Mouse (Mus musculus) layer of hippocampus, postnatal 14 days (tissue): ENCODE measurements around the gene Cd63. TPM values are rescaled to one million over a fixed set of nuclear protein-coding genes. Genes with fewer than 3 reads are reported as not detected.

Source experiments
- DNase-seq, 2 experiments: peaks; one replicate each; pipeline ENCODE4 v3.0.0; 2021 to 2022; ENCODE audit warnings: low spot score in 2 of 2, mixed read lengths in 1 of 2
- total RNA-seq, 2 experiments: library from RNA; stranded (reverse); gene quantifications; 2 replicates each; pipeline ENCODE4 v1.2.3; 2021

The Cd63 gene
- total RNA-seq, 2 experiments from 2014 or later = 76.7 to 86.1 TPM

- DNase-seq = no peak
Observed at GRCm38 (mm10) chr10:128902409-128902988, 1.7 kb downstream of the Cd63 start.

DNA sequence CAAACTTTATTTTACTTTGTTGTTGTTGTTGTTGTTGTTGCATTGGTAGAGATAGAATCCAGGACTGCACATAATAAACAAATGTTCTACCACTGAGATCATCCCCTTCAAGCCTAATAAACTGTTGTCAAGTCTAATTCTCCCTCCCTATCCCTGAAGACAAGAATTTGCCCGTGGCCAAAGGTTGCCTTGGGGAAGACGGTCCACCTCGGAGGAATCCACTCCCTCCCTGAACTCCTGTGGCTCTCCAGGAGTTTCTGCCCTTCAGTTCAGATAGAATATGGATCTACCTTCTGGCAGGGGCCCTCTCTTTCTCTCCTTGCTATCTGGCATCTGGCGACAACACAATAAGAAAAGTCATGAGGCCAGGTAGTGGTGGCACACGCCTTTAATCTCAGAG lies 4.0 kb downstream of the Cd63 start:
- DNase-seq = no peak

GRCm38 (mm10) chr10:128908778-128909448 lies 8.1 kb downstream of the Cd63 start:
- DNase-seq = no peak

DNA sequence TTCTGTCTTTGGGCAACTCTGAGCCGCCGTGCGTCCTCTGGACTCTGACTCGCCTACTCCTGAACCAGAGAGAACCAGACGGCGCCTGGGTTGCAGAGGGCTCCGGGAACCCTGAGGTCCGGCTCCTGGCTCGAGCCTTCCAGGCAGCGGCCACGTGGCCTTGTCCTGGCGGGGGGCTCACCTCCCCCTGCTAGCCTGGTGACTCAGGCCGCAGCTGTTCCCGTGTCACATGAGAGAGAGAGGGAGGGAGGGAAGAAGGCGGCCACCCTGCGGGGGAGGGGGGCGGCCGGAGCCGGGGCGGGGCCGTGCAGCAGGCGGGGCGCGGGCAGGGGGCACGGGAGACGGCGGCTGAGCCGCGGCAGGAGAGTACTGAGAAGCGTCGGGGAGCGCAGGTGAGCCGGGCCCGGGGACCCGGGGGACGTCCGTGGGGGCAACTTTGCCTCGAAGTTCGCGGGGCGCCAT lies 8.8 kb downstream of the Cd63 start:
- peak; percentile 63 to 71 for DNase-seq

DNA sequence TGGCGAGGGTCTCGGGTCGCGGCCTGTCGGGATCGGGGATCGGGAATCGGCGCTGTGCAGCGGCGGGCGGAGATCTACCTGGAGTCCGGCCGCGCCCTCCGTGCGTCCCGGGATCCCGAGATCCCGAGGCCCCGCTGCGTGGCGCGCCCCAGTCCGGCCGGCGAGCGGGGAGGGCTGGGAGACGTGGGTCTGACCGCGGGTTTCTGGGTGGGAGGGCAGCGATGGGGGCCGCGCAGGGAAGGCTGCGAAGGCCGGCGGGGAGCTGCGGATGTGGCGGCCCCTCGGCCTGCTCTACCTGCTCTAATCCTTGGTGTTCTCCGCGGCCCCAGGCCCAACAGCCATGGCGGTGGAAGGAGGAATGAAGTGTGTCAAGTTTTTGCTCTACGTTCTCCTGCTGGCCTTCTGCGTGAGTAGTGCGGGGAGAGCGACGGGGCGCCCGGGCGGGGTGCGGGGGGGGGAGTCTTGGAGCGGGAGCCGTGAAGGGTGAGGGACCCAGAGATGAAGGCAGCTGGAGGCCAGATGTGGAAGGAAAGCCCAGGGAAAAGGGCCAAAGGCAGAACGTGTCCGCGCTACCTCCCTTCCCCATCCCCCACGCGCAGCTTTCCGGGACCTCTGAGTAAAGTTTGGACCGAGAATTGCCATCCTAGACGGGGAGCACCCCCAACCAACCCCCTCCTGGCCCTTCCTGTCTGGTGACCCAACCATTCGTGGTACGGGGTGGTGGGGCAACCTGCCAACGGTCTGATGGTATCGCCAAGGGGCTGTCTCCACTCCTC lies 9.5 kb downstream of the Cd63 start:
- peak in 1 of 2 experiments; percentile 63 for DNase-seq

DNA sequence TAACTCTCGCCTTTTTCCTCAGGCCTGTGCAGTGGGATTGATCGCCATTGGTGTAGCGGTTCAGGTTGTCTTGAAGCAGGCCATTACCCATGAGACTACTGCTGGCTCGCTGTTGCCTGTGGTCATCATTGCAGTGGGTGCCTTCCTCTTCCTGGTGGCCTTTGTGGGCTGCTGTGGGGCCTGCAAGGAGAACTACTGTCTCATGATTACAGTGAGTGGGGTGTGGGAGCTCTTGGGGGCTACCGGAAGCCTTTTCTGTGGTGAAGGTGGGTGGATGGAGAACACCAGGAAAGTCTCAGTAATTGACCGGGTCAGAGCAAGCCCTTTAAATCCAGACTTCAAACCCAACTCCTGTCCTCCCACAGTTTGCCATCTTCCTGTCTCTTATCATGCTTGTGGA lies 10.6 kb downstream of the Cd63 start:
- DNase-seq = no peak

DNA sequence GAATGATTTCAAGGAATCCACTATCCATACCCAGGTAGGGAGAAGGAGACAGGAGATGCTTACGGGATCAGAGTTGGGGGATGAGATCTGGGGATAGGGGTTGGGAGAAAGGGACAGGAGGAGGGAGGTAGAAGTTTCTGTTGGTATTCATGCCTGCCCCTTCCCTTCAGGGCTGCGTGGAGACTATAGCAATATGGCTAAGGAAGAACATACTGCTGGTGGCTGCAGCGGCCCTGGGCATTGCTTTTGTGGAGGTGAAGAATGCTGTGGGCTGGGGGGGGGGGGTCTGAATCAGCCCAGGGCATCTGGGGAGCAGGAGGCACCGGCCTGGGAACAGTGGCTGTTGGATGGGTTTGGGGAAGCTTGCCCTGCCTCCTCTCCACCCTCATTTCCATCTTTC lies 11.5 kb downstream of the Cd63 start:
- DNase-seq = no peak

DNA sequence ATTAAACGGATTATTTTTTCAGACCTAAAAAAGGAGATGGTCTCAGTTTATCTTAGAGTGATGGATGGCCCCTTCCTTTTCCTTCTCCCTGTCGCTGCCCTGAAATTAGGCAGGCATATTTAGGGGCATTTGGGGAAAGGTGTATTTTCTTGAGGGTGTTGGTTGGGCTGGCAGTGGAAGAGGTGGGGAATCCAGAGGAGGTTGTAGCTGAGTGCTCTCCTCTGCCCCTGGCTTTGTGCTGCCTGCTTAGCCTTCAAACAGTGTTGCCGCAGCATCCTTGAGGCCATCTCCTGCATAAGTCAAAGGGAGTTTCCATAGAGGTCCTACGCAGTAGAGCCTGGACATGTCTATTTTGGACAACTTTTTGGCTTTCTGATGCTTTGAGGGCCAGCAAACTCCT lies 12.0 kb downstream of the Cd63 start:
- DNase-seq = no peak

- DNase-seq = peak; percentile 91 to 93
Observed at GRCm38 (mm10) chr10:128913219-128913618, 12.4 kb downstream of the Cd63 start.

DNA sequence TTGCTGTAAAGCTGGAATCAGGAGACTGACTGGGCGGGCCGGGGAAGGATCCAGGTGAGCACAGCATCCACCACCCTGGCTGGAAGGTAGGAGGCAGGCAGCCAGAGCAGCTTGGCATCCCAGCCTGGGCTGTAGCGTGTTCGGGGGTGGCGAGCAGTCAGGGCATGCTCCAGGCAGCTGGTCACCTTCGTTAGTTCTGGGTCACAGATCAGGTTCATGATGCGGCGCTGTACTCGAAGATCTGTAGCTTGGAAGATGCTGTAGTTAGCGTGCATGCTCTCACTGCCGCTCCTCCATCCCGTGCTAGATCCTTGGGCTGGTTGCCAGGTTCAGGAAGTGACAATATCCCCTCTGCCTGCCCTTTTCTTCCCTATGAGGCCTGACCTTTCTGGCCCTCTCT lies 12.9 kb downstream of the Cd63 start:
- DNase-seq = no peak

- DNase-seq = no peak
Observed at GRCm38 (mm10) chr10:128915550-128915949, 14.8 kb downstream of the Cd63 start.

- no peak for DNase-seq
Observed at GRCm38 (mm10) chr10:128916665-128917064, 15.9 kb downstream of the Cd63 start.

GRCm38 (mm10) chr10:128917400-128917799 lies 16.6 kb downstream of the Cd63 start:
- DNase-seq = no peak

DNA sequence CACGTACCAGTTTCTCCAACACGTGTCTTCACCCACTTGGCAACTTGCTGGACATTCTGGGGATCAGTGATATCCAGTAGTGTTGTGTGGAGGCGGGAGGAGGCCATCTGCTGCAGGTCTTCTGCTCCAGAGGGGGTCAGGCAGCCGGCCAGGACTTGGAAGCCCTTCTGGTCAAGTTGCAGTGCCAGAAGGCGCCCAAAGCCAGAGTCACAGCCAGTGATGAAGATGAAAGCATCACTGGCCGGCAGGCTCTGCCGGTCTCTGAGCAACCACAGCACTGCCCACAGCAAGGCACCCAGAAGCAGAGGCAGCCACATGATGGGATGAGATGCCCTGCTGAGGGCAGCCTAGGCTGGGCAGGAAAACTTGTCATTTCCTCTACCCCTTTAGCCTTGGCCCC lies 17.5 kb downstream of the Cd63 start:
- DNase-seq = peak; percentile 58 to 76

DNA sequence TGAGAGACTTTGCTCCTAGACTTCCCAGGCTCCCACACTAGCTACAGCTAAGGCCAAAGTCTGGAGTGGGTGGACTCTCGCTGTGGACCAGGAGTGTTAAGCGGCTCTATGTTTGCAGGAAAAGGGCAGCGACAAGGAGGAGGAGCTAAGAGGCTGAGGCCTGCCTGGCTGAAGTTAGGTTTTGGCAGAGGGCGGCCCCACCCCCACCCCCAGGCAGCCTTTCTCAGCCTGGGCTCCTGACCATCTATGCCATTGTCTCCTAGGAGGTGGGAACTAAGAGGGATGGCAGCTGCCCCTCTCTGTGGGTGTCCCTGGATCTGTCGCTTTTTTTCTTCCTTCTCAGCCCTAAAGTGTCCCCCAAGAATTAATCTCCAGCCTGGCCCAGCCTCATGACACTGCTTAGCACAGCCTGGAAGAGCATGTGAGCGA lies 18.4 kb downstream of the Cd63 start:
- DNase-seq = no peak

DNA sequence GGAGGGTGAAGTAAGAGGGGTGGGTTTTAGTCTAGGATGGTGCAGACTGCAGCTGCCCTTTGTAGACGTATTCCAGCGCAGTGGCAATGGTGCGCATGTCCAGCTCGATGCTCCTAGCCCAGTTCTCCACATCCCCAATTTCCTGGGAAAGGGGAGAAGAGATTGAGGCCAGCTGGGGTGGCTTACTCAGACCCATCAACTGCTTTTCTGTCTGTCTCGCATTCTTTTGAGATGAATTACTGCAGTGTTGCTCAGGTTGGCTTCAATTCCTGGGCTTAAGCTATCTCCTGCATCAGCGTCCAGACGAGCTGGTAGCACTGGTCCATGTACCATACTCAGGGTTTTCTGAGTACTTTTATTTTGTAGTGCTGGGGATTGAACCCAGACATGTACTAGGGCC lies 19.2 kb downstream of the Cd63 start:
- DNase-seq = no peak

GRCm38 (mm10) chr10:128920736-128921161 lies 20.0 kb downstream of the Cd63 start:
- no peak for DNase-seq

DNA sequence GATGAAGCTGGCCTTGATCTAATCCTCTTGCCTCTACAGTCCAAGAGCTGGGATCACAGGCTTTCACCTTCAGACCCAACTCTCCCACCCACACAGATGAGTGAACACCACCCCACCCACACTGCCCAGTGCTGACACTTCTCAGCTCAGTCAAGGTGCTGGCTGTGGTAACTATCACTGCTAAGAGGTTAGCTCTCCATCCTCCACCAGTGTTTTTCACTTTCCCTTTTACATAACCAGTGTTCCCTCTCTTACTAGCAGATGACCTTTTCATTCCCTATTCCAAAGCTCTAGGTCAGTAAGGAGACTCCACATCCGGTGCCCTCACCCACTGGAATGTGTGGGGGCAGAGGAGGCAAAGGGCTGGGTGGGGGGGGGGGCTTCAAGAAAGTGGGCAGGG lies 20.5 kb downstream of the Cd63 start:
- DNase-seq = no peak

DNA sequence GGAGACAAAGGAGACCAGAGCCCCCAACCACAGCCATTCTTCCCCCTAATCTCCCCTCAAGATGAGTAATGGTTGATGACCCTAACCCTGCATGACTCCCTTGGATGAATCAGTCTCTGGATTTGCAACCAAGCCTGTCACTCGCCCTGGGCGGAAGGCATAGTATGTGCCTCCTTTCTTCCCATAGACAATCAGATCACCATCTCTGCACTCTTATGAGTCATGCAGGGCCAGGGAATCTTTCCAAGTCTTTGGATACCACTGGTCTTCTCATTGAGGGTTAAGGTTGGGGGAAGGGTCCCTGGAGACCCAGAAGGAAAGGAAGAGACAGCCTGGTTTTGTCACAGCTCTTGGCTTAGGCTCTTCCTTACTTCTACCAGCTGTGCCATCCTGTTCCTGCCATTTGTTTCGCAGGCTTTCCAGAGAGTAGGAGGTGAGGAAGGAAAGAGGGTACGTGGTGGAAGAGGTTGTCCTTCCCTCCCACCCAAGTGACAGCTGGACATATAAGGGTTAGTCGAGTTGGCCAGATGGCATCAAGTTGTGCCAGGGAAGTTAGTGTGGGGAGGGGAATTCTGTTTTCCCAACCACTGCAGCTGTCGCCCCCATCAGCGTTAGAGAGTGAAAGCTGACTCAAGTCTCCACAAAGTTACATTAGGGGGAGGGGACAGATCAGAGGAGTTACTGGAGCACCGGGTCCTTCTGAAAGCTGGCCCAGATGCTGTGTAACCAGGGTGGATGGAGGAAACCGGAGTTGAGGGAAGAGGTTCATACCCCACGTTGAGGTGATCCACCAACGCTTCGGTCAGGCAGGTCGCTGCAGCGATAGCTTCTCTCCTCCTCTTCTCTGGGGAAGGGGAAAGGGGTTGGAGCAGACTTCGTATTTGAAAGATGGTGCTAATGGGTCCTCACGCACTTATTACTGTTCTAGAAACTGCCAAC lies 21.4 kb downstream of the Cd63 start:
- no peak for DNase-seq

DNA sequence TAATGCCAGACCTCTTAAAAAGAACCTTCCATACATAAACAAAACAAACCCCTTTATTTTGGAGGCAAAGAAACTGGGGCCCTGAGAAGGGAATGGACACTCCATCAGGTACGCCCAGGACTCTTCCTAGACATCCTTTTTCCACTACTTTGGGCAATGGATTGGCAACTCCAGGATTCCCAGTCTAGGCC lies 21.9 kb downstream of the Cd63 start, which contains the start of gene Rdh5:
Gene Rdh5 (minus strand): TSS at position 67 of the 191 bp plus-strand sequence.
- DNase-seq = no peak

DNA sequence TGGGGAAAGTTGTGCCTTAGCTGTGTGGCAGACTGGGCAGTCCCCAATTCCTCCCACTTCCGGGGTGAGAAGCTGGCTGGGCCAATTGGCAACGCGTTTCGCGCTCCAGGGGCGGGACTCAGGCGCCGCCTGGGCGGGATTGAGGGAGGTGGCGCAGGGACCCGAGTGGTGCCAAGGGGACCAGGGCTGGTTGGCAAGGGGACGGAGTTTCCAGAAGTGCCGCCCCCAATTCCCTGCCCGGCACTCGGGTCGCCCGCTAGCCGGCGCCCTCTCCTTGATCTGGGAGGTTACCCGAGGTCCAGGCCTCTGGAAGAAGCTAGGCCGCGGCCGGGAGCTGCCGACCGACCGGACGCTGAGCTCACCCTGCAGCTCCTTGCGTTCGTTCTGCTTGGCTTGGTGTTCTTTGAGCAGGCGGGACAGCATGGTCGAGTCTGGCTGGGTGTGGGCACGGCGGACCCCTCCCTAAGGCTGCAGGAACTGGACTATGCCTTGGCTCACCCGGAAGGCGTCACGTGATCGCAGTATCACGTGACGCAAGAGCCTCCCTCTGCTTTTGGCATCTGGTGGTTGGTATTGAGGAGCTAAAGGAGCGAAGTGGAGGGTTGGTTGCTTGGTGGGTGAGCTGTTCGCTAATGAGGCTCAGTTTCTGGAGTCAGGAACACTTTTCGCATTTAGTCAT lies 22.4 kb downstream of the Cd63 start:
- DNase-seq = peak; percentile 94 to 96
